Mouse (Mus musculus) intestine, embryonic 14.5 days (tissue): ENCODE measurements at regions not wholly inside any gene's neighbourhood (a gene's known extent, or its start where the extent isn't known, plus 50 kb on each side); places are given as distances from the start of the nearest gene placed in this dataset.

Experiments
- ATAC-seq: fragments of 200-750 bp; cut with Nextera tagmentation; replicated peaks from 2 replicates; pipeline ENCODE4 v1.8.0; 2017; ENCODE audit warnings: low read depth, moderate number of reproducible peaks, moderate TSS enrichment, moderate library complexity; ENCODE audit not compliant: low FRiP score, low TSS enrichment
- DNase-seq: peaks from one replicate; pipeline ENCODE4 v3.0.0-alpha.2; 2018; ENCODE audit warnings: low spot score
- H3K27ac ChIP-seq: fragments of 300-500 bp; sonication (generic); 2 replicates; pipeline ENCODE4 v1.5.1; 2014; ENCODE audit warnings: low read depth, mild to moderate bottlenecking, control low read depth
- H3K27me3 ChIP-seq: fragments of 300-500 bp; sonication (generic); replicated peaks from 2 replicates; pipeline ENCODE4 v1.6.1; 2014; ENCODE audit warnings: low read length, control low read depth; ENCODE audit not compliant: control insufficient read depth, insufficient read depth
- H3K36me3 ChIP-seq: fragments of 300-500 bp; sonication (generic); 2 replicates; pipeline ENCODE4 v1.6.1; 2014; ENCODE audit warnings: low read length, control low read depth; ENCODE audit not compliant: control insufficient read depth, insufficient read depth
- H3K4me1 ChIP-seq: fragments of 300-500 bp; sonication (generic); replicated peaks from 2 replicates; pipeline ENCODE4 v1.6.1; 2014; ENCODE audit warnings: low read length, control low read depth, mixed read lengths; ENCODE audit not compliant: control insufficient read depth, insufficient read depth
- H3K4me2 ChIP-seq: fragments of 300-500 bp; sonication (generic); 2 replicates; pipeline ENCODE4 v1.6.1; 2014; ENCODE audit warnings: low read length
- H3K4me3 ChIP-seq: fragments of 300-500 bp; sonication (generic); 2 replicates; pipeline ENCODE4 v1.5.1; 2014; ENCODE audit warnings: low read depth, low read length, control low read depth, mixed read lengths
- H3K9ac ChIP-seq: fragments of 300-500 bp; sonication (generic); 2 replicates; pipeline ENCODE4 v1.6.1; 2014; ENCODE audit warnings: mild to moderate bottlenecking, low read length
- H3K9me3 ChIP-seq: fragments of 300-500 bp; sonication (generic); 2 replicates; pipeline ENCODE4 v1.6.1; 2016; ENCODE audit warnings: low read length, control low read depth; ENCODE audit not compliant: control insufficient read depth
- WGBS: fragments of 180-500 bp; shearing (Covaris S2); extraction: QIAGEN DNeasy Blood & Tissue Kit; methylation state at CpG from one replicate; pipeline ENCODE4 v1.1.7; 2014; 5-methylcytosine and 5-hydroxymethylcytosine counted together

- DNase-seq (no peak), ATAC-seq (no peak)
- Histone ChIP-seq H3K4me2 (no peak overlapping the region), H3K9me3 (no peaks in the 10 kb centered on the region; the same call in 1 of the 2 replicates), H3K27me3 (no peaks in the 10 kb centered on the region), H3K4me1 (no peaks in the 10 kb centered on the region), H3K9ac (no peak overlapping the region), H3K27ac (no peak overlapping the region), H3K4me3 (no peak overlapping the region), H3K36me3 (no peaks in the 10 kb centered on the region)
These were observed 66.7 kb upstream of the Cops8 start for GRCm38 (mm10) chr1:90536105-90536504.

GRCm38 (mm10) chr1:90543801-90544795 lies 58.7 kb upstream of the Cops8 start:
- no peak overlapping the region for H3K4me3 ChIP-seq
- DNase-seq (no peak), ATAC-seq (no peak)
- no peak overlapping the region for H3K27ac ChIP-seq
- 51% methylated on average over 19 of the region's 19 CpGs for WGBS
- H3K9ac ChIP-seq: no peak overlapping the region
- no peaks in the 10 kb centered on the region for H3K4me1 ChIP-seq
- no peaks in the 10 kb centered on the region for H3K36me3 ChIP-seq
- no peak overlapping the region for H3K4me2 ChIP-seq
- peaks cover 7% of the 10 kb centered on the region for H3K9me3 ChIP-seq
- H3K27me3 ChIP-seq: no peaks in the 10 kb centered on the region

- H3K4me2 ChIP-seq: no peak overlapping the region
- DNase-seq (no peak), ATAC-seq (no peak)
- peaks cover 7% of the 10 kb centered on the region for H3K9me3 ChIP-seq
- H3K9ac ChIP-seq: no peak overlapping the region
- H3K4me1 ChIP-seq: no peaks in the 10 kb centered on the region
- no peaks in the 10 kb centered on the region for H3K27me3 ChIP-seq
- H3K36me3 ChIP-seq: no peaks in the 10 kb centered on the region
- 67% methylated on average over 9 of the region's 9 CpGs for WGBS
- no peak overlapping the region for H3K27ac ChIP-seq
- H3K4me3 ChIP-seq: no peak overlapping the region
These were observed 57.8 kb upstream of the Cops8 start for GRCm38 (mm10) chr1:90544821-90545536.

GRCm38 (mm10) chr1:90552644-90553043 lies 50.1 kb upstream of the Cops8 start:
- no peak for ATAC-seq

More at GRCm38 (mm10) chr1:90552644-90553043, 50.1 kb upstream of the Cops8 start:
- Histone ChIP-seq H3K4me3 (no peak overlapping the region), H3K27ac (no peak overlapping the region), H3K4me2 (no peak overlapping the region), H3K27me3 (no peaks in the 10 kb centered on the region), H3K36me3 (no peaks in the 10 kb centered on the region), H3K4me1 (no peaks in the 10 kb centered on the region), H3K9me3 (no peaks in the 10 kb centered on the region), H3K9ac (no peak overlapping the region)
- DNase-seq: no peak
- WGBS: 68% methylated on average over 6 of the region's 6 CpGs
